ENCODE assay signal across 9 mouse cellular contexts in the genomic region with DNA sequence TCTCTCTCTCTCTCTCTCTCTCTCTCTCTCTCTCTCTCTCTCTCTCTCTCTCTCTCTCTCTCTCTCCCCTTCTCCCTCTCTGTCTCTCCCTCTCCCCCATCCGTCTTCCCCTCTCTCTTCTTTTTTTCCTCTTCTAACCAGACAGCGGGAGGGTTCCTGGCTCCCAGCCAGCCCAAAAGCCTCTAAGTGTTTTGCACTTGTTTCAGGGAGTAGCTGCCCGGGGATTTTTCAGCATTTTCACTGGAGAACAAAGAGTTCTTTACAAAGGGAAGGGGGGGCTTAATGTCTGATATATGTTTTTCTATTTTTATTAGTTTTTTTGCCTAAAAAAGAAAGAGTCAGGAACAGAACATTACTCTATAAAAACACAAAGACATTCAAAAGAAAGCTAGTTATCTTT.
DNase-seq lines count a peak whose midpoint lies in the region; ATAC-seq and TF ChIP-seq lines count a peak whose summit lies in the region.
"Had no signal": no experiment of that assay in that cellular context is flagged by ENCODE, and none has a peak within 500 bp of the region (broad histone marks: within the 10 kb centered on the region; RNA-seq: fewer than 3 reads in every experiment).

No protein-coding gene starts in this region.

- no peaks in the 10 kb centered on the region for H3K9me3 ChIP-seq in MEL (replicated peaks; ENCODE audit: insufficient read depth, low read length)
- H3K9me3 ChIP-seq in forebrain, embryonic 13.5 days (replicated peaks): no peaks in the 10 kb centered on the region
- H3K9me3 ChIP-seq in midbrain, embryonic 15.5 days: no peaks in the 10 kb centered on the region
- H3K9me3 ChIP-seq: liver, embryonic 15.5 days had no signal

- TF ChIP-seq POLR2A in MEL (IDR thresholded peaks at IDR 0.05; ENCODE audit: control insufficient read depth in 1 of 2, insufficient read depth in 1 of 2, low read depth in 1 of 2, low read length in 2 of 2, poor library complexity in 1 of 2): no peak
- TF ChIP-seq POLR2A in brain, embryonic 14.5 days (IDR thresholded peaks at IDR 0.05; ENCODE audit: borderline replicate concordance, extremely low read depth, insufficient read depth, insufficient read length, poor library complexity, severe bottlenecking): no peak

- TF ChIP-seq EP300 in MEL (IDR thresholded peaks at IDR 0.05; ENCODE audit: low read depth in 1 of 2, low read length in 2 of 2): no peak

- peaks cover 0 to 7% of the 10 kb centered on the region in 2 experiments; a peak in 1 of 4 replicates for H3K36me3 ChIP-seq in MEL (ENCODE audit: control insufficient read depth in 1 of 2, insufficient read depth in 2 of 2, low read length in 2 of 2)
- H3K36me3 ChIP-seq in forebrain, embryonic 13.5 days (ENCODE audit: poor library complexity, severe bottlenecking): no peaks in the 10 kb centered on the region
- no peaks in the 10 kb centered on the region for H3K36me3 ChIP-seq in midbrain, embryonic 15.5 days (replicated peaks)
- H3K36me3 ChIP-seq: liver, embryonic 15.5 days had no signal

- H3K4me2 ChIP-seq in forebrain, embryonic 13.5 days: peak overlapping the region; percentile 76
- H3K4me2 ChIP-seq in midbrain, embryonic 15.5 days: peak overlapping the region; percentile 60

- peak; percentile 34 for ATAC-seq in forebrain, embryonic 13.5 days
- ATAC-seq in midbrain, embryonic 15.5 days (replicated peaks): peak; percentile 24; the same call in 1 of the 2 replicates
- ATAC-seq in CD4-positive, CD25-positive, alpha-beta regulatory T cell, adult 4 months: no peak

- peaks cover 0 to 7% of the 10 kb centered on the region in 2 experiments; a peak in 2 of 4 replicates for H3K4me1 ChIP-seq in MEL (ENCODE audit: control insufficient read depth in 1 of 2, insufficient read depth in 2 of 2, low read length in 2 of 2)
- peaks cover 56% of the 10 kb centered on the region for H3K4me1 ChIP-seq in forebrain, embryonic 13.5 days
- peaks cover 50% of the 10 kb centered on the region for H3K4me1 ChIP-seq in midbrain, embryonic 15.5 days
- H3K4me1 ChIP-seq: liver, embryonic 15.5 days had no signal

- H3K4me3 ChIP-seq in MEL (ENCODE audit: control insufficient read depth in 1 of 2, insufficient read depth in 1 of 2, low read depth in 2 of 2, low read length in 2 of 2): peak overlapping the region; percentile 34 to 64
- H3K4me3 ChIP-seq in forebrain, embryonic 13.5 days: peak overlapping the region; percentile 54
- H3K4me3 ChIP-seq in midbrain, embryonic 15.5 days: peak overlapping the region; percentile 49
- H3K4me3 ChIP-seq: liver, embryonic 15.5 days had no signal

- no peak overlapping the region for H3K27ac ChIP-seq in MEL (ENCODE audit: control insufficient read depth, low read depth, low read length)
- peak overlapping the region; percentile 99 for H3K27ac ChIP-seq in forebrain, embryonic 13.5 days
- H3K27ac ChIP-seq in midbrain, embryonic 15.5 days: peak overlapping the region; percentile 85
- H3K27ac ChIP-seq: liver, embryonic 15.5 days had no signal

- no peak for TF ChIP-seq RAD21 in MEL (IDR thresholded peaks at IDR 0.05; ENCODE audit: low read depth, low read length)

- no peaks in the 10 kb centered on the region for H3K79me2 ChIP-seq in MEL (ENCODE audit: control insufficient read depth, insufficient read depth, low read length, poor library complexity)

- intact Hi-C loops in left cerebral cortex, postnatal 4 days (cut with DNase I): no loop called here

- 0% methylated on average over 3 of the region's 3 CpGs for WGBS in forebrain, embryonic 13.5 days
- 0% methylated on average over 3 of the region's 3 CpGs for WGBS in midbrain, embryonic 15.5 days

- no peak overlapping the region for H3K9ac ChIP-seq in MEL (ENCODE audit: control insufficient read depth, low read depth, low read length, poor library complexity, severe bottlenecking)
- peak overlapping the region; percentile 87 for H3K9ac ChIP-seq in forebrain, embryonic 13.5 days
- peak overlapping the region; percentile 50 for H3K9ac ChIP-seq in midbrain, embryonic 15.5 days
- H3K9ac ChIP-seq: liver, embryonic 15.5 days had no signal

- peak; percentile 61 for DNase-seq in MEL (ENCODE audit: low read depth, low spot score)
- peak; percentile 98 for DNase-seq in brain, embryonic 14.5 days (ENCODE audit: low read depth)
- peak; percentile 84 for DNase-seq in heart, postnatal 4 days
- DNase-seq in left cerebral cortex, postnatal 4 days: peak; percentile 92
- peak; percentile 75 for DNase-seq in testis, postnatal 14 days (ENCODE audit: low spot score)

- peaks cover 0 to 8% of the 10 kb centered on the region in 2 experiments for H3K27me3 ChIP-seq in MEL (ENCODE audit: control insufficient read depth in 1 of 2, insufficient read depth in 2 of 2, low read length in 2 of 2)
- H3K27me3 ChIP-seq in forebrain, embryonic 13.5 days: no peaks in the 10 kb centered on the region
- no peaks in the 10 kb centered on the region for H3K27me3 ChIP-seq in midbrain, embryonic 15.5 days (replicated peaks)

- TF ChIP-seq CTCF in MEL (IDR thresholded peaks at IDR 0.05 in 2 of 3, conservative IDR thresholded peaks at IDR 0.05 in 1 of 3; ENCODE audit: control insufficient read depth in 1 of 3, insufficient read depth in 1 of 3, low read depth in 2 of 3, low read length in 3 of 3, poor library complexity in 1 of 3, severe bottlenecking in 1 of 3): no peak
- no peak for TF ChIP-seq CTCF in brain, embryonic 14.5 days (IDR thresholded peaks at IDR 0.05; ENCODE audit: borderline replicate concordance, extremely low read depth, insufficient read depth, insufficient read length)

TF ChIP-seq in MEL, 35 proteins besides CTCF, POLR2A, EP300 and RAD21:
- TF ChIP-seq ZC3H11A (IDR thresholded peaks at IDR 0.05; ENCODE audit: low read depth, low read length): no peak
- no peak for TF ChIP-seq CHD1 (IDR thresholded peaks at IDR 0.05; ENCODE audit: low read depth, low read length)
- no peak for TF ChIP-seq SIN3A (IDR thresholded peaks at IDR 0.05; ENCODE audit: low read length)
- no peak for TF ChIP-seq GATA1 (IDR thresholded peaks at IDR 0.05; ENCODE audit: low read depth, low read length)
- no peak for TF ChIP-seq POLR2AphosphoS5 (IDR thresholded peaks at IDR 0.05; ENCODE audit: borderline replicate concordance, low read depth, low read length)
- TF ChIP-seq KAT2A (conservative IDR thresholded peaks at IDR 0.05; ENCODE audit: low read depth, low read length): no peak
- no peak; the same call in 1 of the 2 replicates for TF ChIP-seq JUND (IDR thresholded peaks at IDR 0.05; ENCODE audit: low read depth, low read length)
- no peak for TF ChIP-seq MAFK (IDR thresholded peaks at IDR 0.05; ENCODE audit: borderline replicate concordance, low read depth, low read length)
- TF ChIP-seq MAZ (IDR thresholded peaks at IDR 0.05; ENCODE audit: low read depth, low read length): no peak
- no peak for TF ChIP-seq BHLHE40 (IDR thresholded peaks at IDR 0.05; ENCODE audit: borderline replicate concordance, low read depth, low read length)
- TF ChIP-seq POLR2AphosphoS2 (IDR thresholded peaks at IDR 0.05; ENCODE audit: low read length): no peak
